Mouse (Mus musculus): ENCODE measurements at regions not wholly inside any gene's neighbourhood (a gene's known extent, or its start where the extent isn't known, plus 50 kb on each side); places are given as distances from the start of the nearest gene placed in this dataset.

DNA sequence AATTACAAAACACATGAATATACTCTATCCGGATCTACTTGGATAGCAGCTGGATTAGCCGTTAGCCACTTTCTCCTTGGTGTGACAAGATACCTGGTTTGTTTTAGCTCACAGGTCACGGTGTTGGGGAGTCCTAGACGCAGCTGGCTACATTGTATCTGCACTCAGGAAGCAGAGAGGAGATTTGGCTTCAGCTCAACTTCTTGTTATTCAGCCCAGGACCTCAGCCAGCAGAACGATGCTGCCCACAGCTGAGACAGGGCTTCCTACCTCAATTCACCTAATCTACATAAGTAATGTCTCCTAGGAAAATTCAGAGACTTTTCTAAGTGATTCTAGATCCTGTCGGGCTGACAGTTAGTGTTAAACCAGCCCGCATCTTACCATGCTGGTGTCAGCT is 289.4 kb downstream of the 3100002H09Rik start:
- no peak for DNase-seq

- DNase-seq: peak; percentile 60 to 77
Measured at GRCm38 (mm10) chr4:124317042-124317441, 293.6 kb downstream of the 3100002H09Rik start.

DNA sequence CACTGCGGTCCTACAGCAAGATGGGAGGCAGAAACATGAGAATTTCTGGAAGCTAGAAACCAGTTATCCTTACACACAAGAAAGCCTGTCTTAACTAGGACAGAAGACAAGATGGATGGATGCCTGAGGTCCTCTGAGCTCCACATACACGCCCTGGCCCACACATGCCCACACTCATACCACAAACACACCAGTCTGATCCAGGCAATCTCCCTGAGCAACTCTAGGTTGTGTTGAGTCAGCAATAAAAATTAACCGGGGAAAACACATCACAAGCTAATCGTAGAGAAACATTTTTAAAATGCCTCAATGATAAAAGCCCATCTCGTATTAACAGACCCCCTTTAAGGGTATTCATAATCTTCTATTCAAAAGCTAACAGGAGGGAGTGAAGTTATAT is 298.9 kb downstream of the 3100002H09Rik start:
- DNase-seq: no peak

DNA sequence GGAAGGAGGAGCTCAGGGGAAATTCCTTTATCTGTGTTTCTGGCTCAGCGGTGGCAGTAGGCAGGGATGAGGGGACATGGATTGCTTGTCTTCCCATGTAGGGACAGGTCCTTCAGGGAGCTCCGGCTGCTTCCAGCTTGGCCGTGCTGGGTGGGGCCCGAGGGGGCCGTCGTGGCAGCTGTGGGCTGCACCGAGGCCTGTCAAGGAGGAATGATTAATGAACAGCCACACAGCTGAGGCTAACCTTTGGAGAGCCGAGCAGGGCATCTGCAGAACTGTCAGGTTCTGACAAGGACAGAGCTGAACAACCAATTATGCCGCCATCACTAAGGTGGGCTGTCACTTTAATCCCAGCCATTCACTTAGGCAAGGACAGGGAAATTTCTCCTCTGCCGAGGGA is 300.0 kb downstream of the 3100002H09Rik start:
- no peak for DNase-seq

GRCm38 (mm10) chr4:124305871-124306555 is 304.6 kb downstream of the 3100002H09Rik start:
- no peak for DNase-seq

DNA sequence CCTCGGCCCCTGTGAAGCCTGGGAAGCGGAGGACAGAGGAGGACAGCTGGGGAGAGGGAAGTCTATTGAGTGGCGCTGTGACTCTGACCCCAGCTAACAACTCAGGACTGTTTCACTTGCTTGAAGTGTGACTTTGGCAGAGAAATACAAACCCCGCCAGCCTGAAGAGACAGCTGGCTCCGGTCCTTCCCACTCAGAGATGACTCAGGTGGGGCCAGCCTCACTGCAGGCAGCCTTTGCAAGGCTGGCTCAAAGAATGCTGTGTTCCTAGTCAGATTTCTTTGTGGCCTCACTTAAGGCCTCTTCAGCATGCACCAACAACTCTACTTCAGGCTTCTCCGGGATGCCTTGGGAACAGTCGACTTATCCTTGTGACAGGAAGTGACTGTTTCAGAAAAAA is 307.7 kb downstream of the 3100002H09Rik start:
- no peak for DNase-seq

GRCm38 (mm10) chr4:124298667-124299437 is 311.8 kb downstream of the 3100002H09Rik start:
- DNase-seq: no peak

DNA sequence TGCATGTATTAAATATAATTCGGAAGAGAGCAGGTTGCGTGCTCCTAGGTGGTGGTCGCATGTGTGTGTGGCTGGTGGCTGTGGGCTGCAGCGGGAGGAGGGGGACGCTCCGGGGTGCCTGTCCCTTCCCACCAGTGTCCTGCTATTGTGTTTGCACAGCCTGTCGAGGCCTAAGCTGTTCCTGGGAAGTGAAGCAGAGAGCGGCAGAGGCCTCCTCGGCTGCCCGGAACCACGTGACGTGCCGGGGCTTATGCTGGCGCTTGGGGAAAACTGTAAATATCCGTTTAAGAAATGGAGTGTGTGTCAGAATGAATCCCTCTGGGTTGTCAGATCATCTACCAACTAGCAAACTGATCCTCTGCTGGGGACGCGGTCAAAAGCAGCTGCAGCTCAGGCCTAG is 318.3 kb downstream of the 3100002H09Rik start:
- DNase-seq: no peak

DNA sequence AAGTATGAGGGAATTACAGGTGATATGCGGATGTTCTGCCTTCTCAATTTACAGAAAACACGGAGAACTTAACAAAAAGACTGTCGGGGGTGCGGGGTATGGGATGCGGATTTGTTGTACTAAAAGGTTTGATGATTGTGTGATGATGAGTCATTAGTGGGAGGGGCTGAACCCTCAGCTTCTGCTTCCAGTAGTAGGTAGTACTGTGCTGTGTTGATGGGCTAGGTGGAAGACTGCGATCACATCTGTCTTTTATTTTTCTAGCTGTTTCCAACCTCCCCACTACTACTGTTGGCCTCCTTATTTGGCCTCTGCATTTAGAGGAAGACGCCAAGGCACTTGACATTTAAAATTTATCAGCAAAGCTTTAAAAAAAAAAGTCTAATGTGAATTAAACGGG is 318.8 kb downstream of the 3100002H09Rik start:
- DNase-seq: no peak

- peak in 1 of 2 experiments; percentile 2 for DNase-seq
Measured at GRCm38 (mm10) chr4:124287471-124287870, 323.1 kb downstream of the 3100002H09Rik start.

DNA sequence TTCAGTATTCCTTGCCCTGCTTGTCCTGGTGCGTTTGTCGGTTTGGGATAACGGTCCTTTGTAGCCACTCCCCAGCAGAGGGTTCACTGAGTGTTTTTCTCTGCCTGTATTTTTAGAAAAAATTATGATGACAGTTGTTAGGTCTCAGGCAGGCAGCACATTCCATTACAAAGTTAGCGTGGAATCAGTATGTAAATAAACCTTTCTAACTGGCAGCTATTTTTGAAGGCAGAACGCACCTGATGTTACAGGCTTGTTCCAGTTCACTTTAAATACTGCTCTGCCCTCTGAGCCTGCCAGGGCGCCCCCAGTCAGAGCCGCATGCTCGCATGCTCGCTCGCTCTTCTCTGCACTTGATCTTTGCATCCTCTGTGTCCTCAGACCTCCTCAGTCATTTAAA is 331.9 kb downstream of the 3100002H09Rik start:
- no peak for DNase-seq

DNA sequence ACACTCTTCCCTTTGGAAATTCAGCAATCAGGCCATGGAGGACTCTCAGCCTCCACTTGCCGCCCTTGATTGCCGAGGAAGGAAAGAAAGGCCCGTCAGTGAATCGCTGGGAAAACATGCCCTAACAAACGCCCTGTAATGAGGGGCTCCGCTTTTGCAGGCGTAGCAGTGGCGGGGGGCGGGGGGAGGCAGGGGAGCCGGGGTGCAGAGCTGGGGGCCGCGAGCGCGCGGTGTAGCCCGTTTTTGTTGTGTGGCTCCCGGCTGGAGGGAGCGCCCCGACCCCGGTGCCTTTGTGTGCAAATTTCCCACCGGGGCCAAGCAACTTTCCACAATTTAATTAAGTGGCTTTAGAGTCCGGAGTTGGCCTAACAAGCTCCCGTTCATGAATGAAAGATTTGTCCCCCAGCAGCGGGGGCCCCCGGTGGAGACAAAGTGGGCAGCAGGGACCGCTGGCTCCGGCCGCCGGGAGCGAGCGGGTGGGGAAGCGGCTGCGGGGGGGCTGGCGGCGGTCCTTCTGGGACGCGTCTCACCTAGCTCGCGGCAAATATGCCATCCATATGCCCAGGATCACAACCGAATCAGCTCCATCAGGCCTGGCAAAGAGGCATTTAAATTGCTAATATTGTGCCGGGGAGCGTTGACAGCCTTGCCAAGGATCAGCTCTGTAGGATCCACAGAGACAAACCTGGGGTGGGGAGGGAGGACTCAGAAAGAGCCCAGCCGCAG is 333.0 kb downstream of the 3100002H09Rik start:
- DNase-seq: no peak

DNA sequence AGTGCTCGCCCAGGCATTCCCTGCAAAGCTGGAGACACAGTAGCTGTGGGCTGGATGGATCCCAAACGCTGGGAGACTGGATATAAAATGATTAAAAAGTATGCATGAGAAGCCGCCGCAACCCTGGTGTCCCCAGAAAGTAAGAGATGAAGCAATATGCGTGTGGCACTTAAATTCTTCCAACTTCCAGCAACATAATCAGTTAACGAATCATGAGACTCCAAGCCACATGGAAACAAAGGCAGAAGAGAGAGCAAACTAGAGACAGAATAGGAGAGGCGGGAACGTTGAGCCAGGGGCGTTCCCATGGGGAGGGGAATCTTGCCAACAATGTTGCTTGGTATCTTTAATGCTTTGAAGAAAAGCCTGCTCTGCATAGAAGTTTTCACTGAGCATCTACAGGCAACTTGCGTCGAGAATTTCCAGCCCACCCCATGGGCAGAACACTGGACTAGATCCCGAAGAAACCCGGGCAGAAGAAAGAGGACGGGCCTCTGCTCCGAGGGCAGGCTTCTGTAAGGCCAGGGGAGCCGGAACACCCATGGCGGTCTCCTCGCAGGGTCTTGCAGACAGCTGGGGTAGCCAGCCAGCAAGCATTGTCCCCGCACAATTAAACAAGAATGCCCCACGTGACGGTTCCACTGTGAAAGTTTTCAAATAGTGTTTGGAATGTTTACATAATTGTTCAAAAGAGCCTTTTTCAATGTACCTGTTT is 333.7 kb downstream of the 3100002H09Rik start:
- no peak for DNase-seq

GRCm38 (mm10) chr4:124272002-124272401 is 338.6 kb downstream of the 3100002H09Rik start:
- DNase-seq: no peak

- DNase-seq: peak; percentile 47 to 50
Measured at GRCm38 (mm10) chr4:124268404-124268803, 342.2 kb downstream of the 3100002H09Rik start.

DNA sequence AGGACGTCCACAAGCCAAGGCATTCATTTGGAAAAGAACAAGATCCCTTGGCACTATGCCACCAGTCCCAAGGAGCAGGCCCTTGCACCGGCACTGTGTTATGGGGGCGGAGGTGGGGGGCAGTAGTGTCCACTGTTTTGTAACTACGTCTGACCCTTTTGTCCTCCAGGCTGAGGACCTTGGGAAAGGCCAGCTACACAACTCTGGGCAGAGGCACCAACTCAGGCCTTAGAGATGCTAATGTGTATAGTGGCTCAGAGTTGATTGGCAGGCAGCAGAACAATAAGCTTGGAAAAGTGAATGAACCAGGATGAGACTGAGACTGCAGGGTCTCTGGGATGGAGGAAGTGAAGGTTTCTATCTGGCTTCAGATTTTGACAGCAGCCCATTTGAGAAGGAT is 344.0 kb downstream of the 3100002H09Rik start:
- peak in 1 of 2 experiments; percentile 13 for DNase-seq

- DNase-seq: no peak
Measured at GRCm38 (mm10) chr4:124265527-124265926, 345.1 kb downstream of the 3100002H09Rik start.

GRCm38 (mm10) chr4:124257006-124257405 is 339.2 kb upstream of the 4930535I16Rik start:
- DNase-seq: peak; percentile 47 to 64

DNA sequence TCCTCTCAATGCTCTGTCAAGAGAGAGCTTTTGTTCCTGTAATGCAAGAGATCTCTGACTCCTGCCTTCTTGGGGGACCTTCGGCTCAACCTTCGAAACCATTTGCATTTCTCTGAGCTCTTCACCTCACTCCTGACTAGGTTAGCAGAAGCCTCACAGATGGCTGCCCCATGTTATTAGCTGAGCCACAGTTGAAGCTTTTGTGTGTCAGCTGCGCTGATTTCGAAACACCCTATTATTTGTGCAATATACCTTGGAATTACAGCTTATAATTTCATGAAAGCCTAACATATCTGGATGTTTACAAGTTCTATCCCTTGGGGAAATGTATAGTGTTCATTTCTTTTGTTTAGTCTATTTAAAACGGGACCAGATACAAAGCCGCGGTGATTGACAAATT is 338.7 kb upstream of the 4930535I16Rik start:
- DNase-seq: no peak

DNA sequence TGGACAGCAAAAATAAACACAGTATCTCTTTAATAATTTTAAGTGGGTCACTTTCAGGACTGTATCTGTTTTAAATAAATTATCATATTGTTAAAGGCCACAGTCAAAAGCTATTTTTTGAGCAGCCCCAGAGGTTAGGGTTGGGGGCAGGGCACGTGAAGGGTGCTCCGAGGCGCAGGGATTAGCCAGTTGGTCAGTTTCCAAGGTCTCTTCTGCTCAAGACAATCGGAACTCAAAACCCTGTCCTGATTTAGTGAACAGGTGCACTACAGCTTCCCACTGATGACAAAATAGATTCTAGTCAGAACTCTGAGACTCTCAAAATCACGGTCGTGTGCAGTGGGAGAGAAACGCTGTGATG is 337.3 kb upstream of the 4930535I16Rik start:
- DNase-seq: no peak

GRCm38 (mm10) chr4:124254446-124255182 is 336.8 kb upstream of the 4930535I16Rik start:
- no peak for DNase-seq

DNA sequence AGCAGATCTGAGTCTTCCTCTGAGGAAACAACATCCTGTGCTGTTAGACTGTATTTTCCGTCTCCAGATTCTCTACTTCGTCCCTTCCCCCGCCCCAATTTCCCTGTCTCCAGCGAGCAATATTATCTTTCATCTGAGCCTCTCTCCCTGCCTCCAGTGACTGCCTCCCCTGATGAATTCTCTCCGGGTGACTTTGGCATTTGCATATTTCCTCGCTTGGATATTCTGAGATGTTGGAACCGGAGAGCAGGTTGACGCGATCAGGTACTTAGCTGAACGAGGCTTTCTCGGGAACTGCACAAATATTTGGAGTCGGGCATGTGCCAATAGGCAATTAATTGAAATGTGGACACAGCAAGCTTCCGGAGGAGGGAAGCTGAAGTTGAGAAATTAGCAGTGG is 323.8 kb upstream of the 4930535I16Rik start:
- no peak for DNase-seq

Data from kidney, postnatal 25 days (tissue).